Mouse (Mus musculus): ENCODE results near the gene Snrpc. TPM values are rescaled to one million over a fixed set of nuclear protein-coding genes. Genes with fewer than 3 reads are reported as not detected.
"Not testable (repeated sequence)": the region's sequence is repeated elsewhere in the genome, so short reads cannot be mapped to it uniquely, and the experiment has no call there.

Gene Snrpc
- polyA plus RNA-seq (2014; fragmentation: Nextera tagmentation; extraction: Ambion mirVana): 272 and 274 TPM in 2 replicates

GRCm38 (mm10) chr17:27837850-27838249, at the start of gene Snrpc:
Gene Snrpc (plus strand): TSS chr17:27838150.
- not testable (repeated sequence) for H3K4me2 ChIP-seq (ENCODE audit: low read depth, low read length); H3K4me1 ChIP-seq (ENCODE audit: control insufficient read depth, insufficient read depth, low read length); H3K4me3 ChIP-seq (ENCODE audit: low read depth, low read length); H3K27me3 ChIP-seq (replicated peaks; ENCODE audit: control insufficient read depth, insufficient read depth, low read length); H3K9me3 ChIP-seq (ENCODE audit: control insufficient read depth, low read length); ATAC-seq (ENCODE audit: low read depth); DNase-seq (ENCODE audit: low spot score); H3K9ac ChIP-seq (ENCODE audit: low read depth, low read length); H3K27ac ChIP-seq (replicated peaks; ENCODE audit: low read depth, low read length)
- peaks cover 13% of the 10 kb centered on the region for H3K36me3 ChIP-seq (ENCODE audit: control insufficient read depth, insufficient read depth, low read length)
- WGBS: 74% methylated on average over 3 of the region's 4 CpGs

GRCm38 (mm10) chr17:27788456-27789172, 49.3 kb upstream of the Snrpc start:
- Histone ChIP-seq H3K4me2 (ENCODE audit: low read depth, low read length) (no peak overlapping the region), H3K27ac (replicated peaks; ENCODE audit: low read depth, low read length) (no peak overlapping the region), H3K4me3 (ENCODE audit: low read depth, low read length) (no peak overlapping the region), H3K27me3 (replicated peaks; ENCODE audit: control insufficient read depth, insufficient read depth, low read length) (no peaks in the 10 kb centered on the region), H3K36me3 (ENCODE audit: control insufficient read depth, insufficient read depth, low read length) (peaks cover 32% of the 10 kb centered on the region), H3K4me1 (ENCODE audit: control insufficient read depth, insufficient read depth, low read length) (no peaks in the 10 kb centered on the region; the same call in 1 of the 2 replicates), H3K9me3 (ENCODE audit: control insufficient read depth, low read length) (no peaks in the 10 kb centered on the region), H3K9ac (ENCODE audit: low read depth, low read length) (no peak overlapping the region)
- ATAC-seq (ENCODE audit: low read depth) (no peak), DNase-seq (ENCODE audit: low spot score) (peak; percentile 14)
- WGBS: 87% methylated on average over 6 of the region's 6 CpGs

GRCm38 (mm10) chr17:27790015-27790414, 47.9 kb upstream of the Snrpc start:
- DNase-seq (ENCODE audit: low spot score) (no peak), ATAC-seq (ENCODE audit: low read depth) (no peak)
- Histone ChIP-seq H3K27ac (replicated peaks; ENCODE audit: low read depth, low read length) (no peak overlapping the region), H3K4me2 (ENCODE audit: low read depth, low read length) (no peak overlapping the region), H3K4me1 (ENCODE audit: control insufficient read depth, insufficient read depth, low read length) (no peaks in the 10 kb centered on the region; the same call in 1 of the 2 replicates), H3K9me3 (ENCODE audit: control insufficient read depth, low read length) (no peaks in the 10 kb centered on the region), H3K9ac (ENCODE audit: low read depth, low read length) (no peak overlapping the region), H3K27me3 (replicated peaks; ENCODE audit: control insufficient read depth, insufficient read depth, low read length) (no peaks in the 10 kb centered on the region), H3K4me3 (ENCODE audit: low read depth, low read length) (no peak overlapping the region), H3K36me3 (ENCODE audit: control insufficient read depth, insufficient read depth, low read length) (peaks cover 19% of the 10 kb centered on the region)
- 88% methylated on average over 5 of the region's 5 CpGs for WGBS

GRCm38 (mm10) chr17:27790976-27791375, 47.0 kb upstream of the Snrpc start:
- no peak for ATAC-seq (ENCODE audit: low read depth)
- Histone ChIP-seq H3K9me3 (ENCODE audit: control insufficient read depth, low read length) (no peaks in the 10 kb centered on the region), H3K4me3 (ENCODE audit: low read depth, low read length) (no peak overlapping the region), H3K4me1 (ENCODE audit: control insufficient read depth, insufficient read depth, low read length) (peaks cover 2% of the 10 kb centered on the region), H3K27ac (replicated peaks; ENCODE audit: low read depth, low read length) (no peak overlapping the region), H3K4me2 (ENCODE audit: low read depth, low read length) (no peak overlapping the region), H3K9ac (ENCODE audit: low read depth, low read length) (no peak overlapping the region), H3K36me3 (ENCODE audit: control insufficient read depth, insufficient read depth, low read length) (peaks cover 9% of the 10 kb centered on the region), H3K27me3 (replicated peaks; ENCODE audit: control insufficient read depth, insufficient read depth, low read length) (no peaks in the 10 kb centered on the region)
- 88% methylated on average over 2 of the region's 2 CpGs for WGBS
- DNase-seq (ENCODE audit: low spot score): no peak

GRCm38 (mm10) chr17:27791556-27791955, 46.4 kb upstream of the Snrpc start:
- Histone ChIP-seq H3K9me3 (ENCODE audit: control insufficient read depth, low read length) (no peaks in the 10 kb centered on the region), H3K4me1 (ENCODE audit: control insufficient read depth, insufficient read depth, low read length) (peaks cover 7% of the 10 kb centered on the region), H3K36me3 (ENCODE audit: control insufficient read depth, insufficient read depth, low read length) (peaks cover 7% of the 10 kb centered on the region), H3K4me3 (ENCODE audit: low read depth, low read length) (no peak overlapping the region), H3K27me3 (replicated peaks; ENCODE audit: control insufficient read depth, insufficient read depth, low read length) (no peaks in the 10 kb centered on the region), H3K9ac (ENCODE audit: low read depth, low read length) (no peak overlapping the region), H3K27ac (replicated peaks; ENCODE audit: low read depth, low read length) (no peak overlapping the region), H3K4me2 (ENCODE audit: low read depth, low read length) (no peak overlapping the region)
- WGBS: 78% methylated on average over 2 of the region's 2 CpGs
- DNase-seq (ENCODE audit: low spot score) (no peak), ATAC-seq (ENCODE audit: low read depth) (no peak)

GRCm38 (mm10) chr17:27792516-27792915, 45.4 kb upstream of the Snrpc start:
- Histone ChIP-seq H3K4me1 (ENCODE audit: control insufficient read depth, insufficient read depth, low read length) (peaks cover 16% of the 10 kb centered on the region), H3K9ac (ENCODE audit: low read depth, low read length) (no peak overlapping the region), H3K27ac (replicated peaks; ENCODE audit: low read depth, low read length) (no peak overlapping the region), H3K27me3 (replicated peaks; ENCODE audit: control insufficient read depth, insufficient read depth, low read length) (no peaks in the 10 kb centered on the region), H3K4me2 (ENCODE audit: low read depth, low read length) (no peak overlapping the region), H3K4me3 (ENCODE audit: low read depth, low read length) (no peak overlapping the region), H3K9me3 (ENCODE audit: control insufficient read depth, low read length) (no peaks in the 10 kb centered on the region), H3K36me3 (ENCODE audit: control insufficient read depth, insufficient read depth, low read length) (peaks cover 7% of the 10 kb centered on the region)
- WGBS: 55% methylated on average over 4 of the region's 4 CpGs
- ATAC-seq (ENCODE audit: low read depth): no peak
- DNase-seq (ENCODE audit: low spot score): peak; percentile 16

- Histone ChIP-seq H3K36me3 (ENCODE audit: control insufficient read depth, insufficient read depth, low read length) (peaks cover 7% of the 10 kb centered on the region), H3K27me3 (replicated peaks; ENCODE audit: control insufficient read depth, insufficient read depth, low read length) (no peaks in the 10 kb centered on the region), H3K9me3 (ENCODE audit: control insufficient read depth, low read length) (no peaks in the 10 kb centered on the region), H3K4me1 (ENCODE audit: control insufficient read depth, insufficient read depth, low read length) (peaks cover 22% of the 10 kb centered on the region), H3K4me2 (ENCODE audit: low read depth, low read length) (no peak overlapping the region), H3K9ac (ENCODE audit: low read depth, low read length) (no peak overlapping the region), H3K4me3 (ENCODE audit: low read depth, low read length) (no peak overlapping the region), H3K27ac (replicated peaks; ENCODE audit: low read depth, low read length) (no peak overlapping the region)
- WGBS: 81% methylated on average over 6 of the region's 6 CpGs
- DNase-seq (ENCODE audit: low spot score) (no peak), ATAC-seq (ENCODE audit: low read depth) (no peak)
Measured at GRCm38 (mm10) chr17:27793144-27793543, 44.8 kb upstream of the Snrpc start.

GRCm38 (mm10) chr17:27796780-27797179, 41.2 kb upstream of the Snrpc start:
- ATAC-seq (ENCODE audit: low read depth) (peak; percentile 80), DNase-seq (ENCODE audit: low spot score) (peak; percentile 93)
- Histone ChIP-seq H3K4me3 (ENCODE audit: low read depth, low read length) (no peak overlapping the region), H3K9me3 (ENCODE audit: control insufficient read depth, low read length) (no peaks in the 10 kb centered on the region), H3K4me1 (ENCODE audit: control insufficient read depth, insufficient read depth, low read length) (peaks cover 41% of the 10 kb centered on the region), H3K9ac (ENCODE audit: low read depth, low read length) (no peak overlapping the region), H3K27ac (replicated peaks; ENCODE audit: low read depth, low read length) (peak overlapping the region; percentile 84), H3K4me2 (ENCODE audit: low read depth, low read length) (peak overlapping the region; percentile 40), H3K27me3 (replicated peaks; ENCODE audit: control insufficient read depth, insufficient read depth, low read length) (no peaks in the 10 kb centered on the region), H3K36me3 (ENCODE audit: control insufficient read depth, insufficient read depth, low read length) (no peaks in the 10 kb centered on the region; the same call in 1 of the 2 replicates)
- WGBS: 39% methylated on average over 6 of the region's 6 CpGs

Measured in embryonic facial prominence, embryonic 14.5 days (tissue).